Mouse (Mus musculus) embryo, embryonic 10.5 days (tissue): ENCODE measurements around the gene Mtm1.

Experiments
- DNase-seq: peaks from one replicate; pipeline ENCODE4 v3.0.0-alpha.2; 2015; ENCODE audit warnings: low spot score

The Mtm1 gene

GRCm38 (mm10) chrX:71210467-71210866, at the start of gene Mtm1:
TSS of gene Mtm1 (plus strand) at chrX:71210767.
- peak; percentile 2 for DNase-seq

- no peak for DNase-seq
Observed at GRCm38 (mm10) chrX:71181526-71181925, 29.0 kb upstream of the Mtm1 start.

GRCm38 (mm10) chrX:71183671-71184070, 26.9 kb upstream of the Mtm1 start:
- DNase-seq, result no peak

GRCm38 (mm10) chrX:71186396-71186795, 24.2 kb upstream of the Mtm1 start:
- DNase-seq, result no peak

GRCm38 (mm10) chrX:71204776-71205175, 5.8 kb upstream of the Mtm1 start:
- no peak for DNase-seq

- DNase-seq, result no peak
Observed at GRCm38 (mm10) chrX:71205821-71206542, 4.6 kb upstream of the Mtm1 start.

- no peak for DNase-seq
Observed at GRCm38 (mm10) chrX:71206595-71206994, 4.0 kb upstream of the Mtm1 start.

GRCm38 (mm10) chrX:71212911-71213310, 2.3 kb downstream of the Mtm1 start:
- no peak for DNase-seq

- DNase-seq, result peak; percentile 89
Observed at GRCm38 (mm10) chrX:71214441-71215112, 4.0 kb downstream of the Mtm1 start.

- DNase-seq, result peak; percentile 1
Observed at GRCm38 (mm10) chrX:71215113-71215708, 4.6 kb downstream of the Mtm1 start.

- DNase-seq, result no peak
Observed at GRCm38 (mm10) chrX:71216879-71217278, 6.3 kb downstream of the Mtm1 start.

GRCm38 (mm10) chrX:71218853-71219252, 8.3 kb downstream of the Mtm1 start:
- no peak for DNase-seq

- no peak for DNase-seq
Observed at GRCm38 (mm10) chrX:71220896-71221295, 10.3 kb downstream of the Mtm1 start.

- no peak for DNase-seq
Observed at GRCm38 (mm10) chrX:71222648-71223408, 12.3 kb downstream of the Mtm1 start.

- DNase-seq, result no peak
Observed at GRCm38 (mm10) chrX:71226881-71227280, 16.3 kb downstream of the Mtm1 start.

GRCm38 (mm10) chrX:71228200-71228599, 17.6 kb downstream of the Mtm1 start:
- no peak for DNase-seq

- no peak for DNase-seq
Observed at GRCm38 (mm10) chrX:71230847-71231246, 20.3 kb downstream of the Mtm1 start.

- DNase-seq, result no peak
Observed at GRCm38 (mm10) chrX:71256422-71256821, 45.9 kb downstream of the Mtm1 start.

- DNase-seq, result no peak
Observed at GRCm38 (mm10) chrX:71260857-71261256, 50.3 kb downstream of the Mtm1 start.

GRCm38 (mm10) chrX:71264316-71264715, 53.7 kb downstream of the Mtm1 start:
- no peak for DNase-seq

GRCm38 (mm10) chrX:71268972-71269371, 58.4 kb downstream of the Mtm1 start:
- no peak for DNase-seq

GRCm38 (mm10) chrX:71274150-71274549, 63.6 kb downstream of the Mtm1 start:
- DNase-seq, result no peak
